Mouse (Mus musculus): Measurements from ENCODE around the gene Nrg3. TPM values are rescaled to one million over a fixed set of nuclear protein-coding genes. Genes with fewer than 3 reads are reported as not detected.

The Nrg3 gene
- polyA plus RNA-seq, 1 experiment from 2014 or later: 0.37 TPM

DNA sequence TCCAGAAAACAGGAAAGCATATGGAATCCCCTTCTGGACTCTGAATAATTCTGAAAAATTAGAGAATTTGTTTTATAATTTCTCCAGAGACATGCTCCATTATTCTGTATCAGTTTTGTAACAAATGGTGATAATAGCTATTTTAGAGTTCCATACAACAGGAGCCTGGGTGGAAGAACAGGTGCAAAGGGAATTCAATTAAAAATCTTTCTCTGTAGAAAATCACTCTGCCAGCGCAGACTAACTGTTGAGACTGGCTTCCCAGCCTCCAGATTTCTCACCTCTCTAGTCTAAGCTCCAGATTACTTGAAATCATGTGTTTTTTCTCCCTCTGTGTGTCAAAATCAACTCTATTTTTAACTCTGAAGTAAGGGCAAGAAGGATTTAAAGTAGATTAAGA lies 625.8 kb downstream of the Nrg3 start:
- H3K36me3 ChIP-seq (replicated peaks): no peaks in the 10 kb centered on the region
- DNase-seq (ENCODE audit: extremely low spot score, low spot score): no peak
- H3K27me3 ChIP-seq (ENCODE audit: poor library complexity, severe bottlenecking): no peaks in the 10 kb centered on the region
- no peaks in the 10 kb centered on the region for H3K4me1 ChIP-seq
- no peaks in the 10 kb centered on the region for H3K9me3 ChIP-seq
- 79% methylated on average over 1 of the region's 1 CpGs for WGBS
- no peak overlapping the region for H3K27ac ChIP-seq
- H3K4me3 ChIP-seq: no peak overlapping the region

DNA sequence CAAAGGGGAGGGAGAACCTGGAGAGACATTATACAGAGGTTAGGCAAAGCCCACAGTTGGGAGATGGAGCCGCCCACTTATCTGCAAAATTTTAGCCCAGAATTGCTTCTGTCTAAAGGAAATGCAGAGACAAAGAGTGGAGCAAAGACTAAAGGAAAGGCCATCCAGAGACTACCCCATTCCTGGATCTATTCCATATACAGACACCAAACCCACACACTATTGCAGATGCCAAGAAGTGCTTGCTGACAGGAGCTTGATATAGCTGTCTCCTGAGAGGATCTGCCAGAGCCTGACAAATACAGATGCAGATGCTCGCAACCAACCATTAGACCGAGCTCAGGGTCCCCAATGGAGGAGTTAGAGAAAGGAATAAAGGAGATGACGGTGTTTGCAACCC lies 637.9 kb downstream of the Nrg3 start:
- WGBS: 93% methylated on average over 4 of the region's 4 CpGs
- DNase-seq (ENCODE audit: extremely low spot score, low spot score): no peak
- Histone ChIP-seq H3K36me3 (replicated peaks) (no peaks in the 10 kb centered on the region), H3K27me3 (ENCODE audit: poor library complexity, severe bottlenecking) (no peaks in the 10 kb centered on the region), H3K27ac (no peak overlapping the region), H3K9me3 (no peaks in the 10 kb centered on the region), H3K4me3 (no peak overlapping the region), H3K4me1 (no peaks in the 10 kb centered on the region)

DNA sequence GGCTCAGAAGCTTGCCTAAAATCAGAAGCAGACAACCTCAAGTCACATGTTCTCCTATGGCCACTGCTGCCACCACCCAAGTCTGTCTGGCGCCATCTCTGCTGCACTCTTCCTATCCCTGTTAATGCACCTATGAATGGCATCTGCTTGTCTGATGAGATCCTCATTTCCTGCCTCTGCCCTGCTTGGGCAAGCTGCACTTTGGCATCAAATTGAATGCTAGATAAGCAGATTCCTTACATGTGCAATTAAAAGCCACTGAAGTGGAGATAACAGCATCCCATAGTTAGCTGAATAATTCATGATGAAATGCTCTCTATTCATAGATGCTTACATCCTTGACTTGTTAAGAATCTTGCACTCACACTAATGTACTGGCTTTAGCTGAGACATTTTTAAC lies 648.0 kb downstream of the Nrg3 start:
- Histone ChIP-seq H3K4me3 (no peak overlapping the region), H3K4me1 (peaks cover 8% of the 10 kb centered on the region), H3K9me3 (no peaks in the 10 kb centered on the region), H3K27ac (no peak overlapping the region), H3K36me3 (replicated peaks) (no peaks in the 10 kb centered on the region), H3K27me3 (ENCODE audit: poor library complexity, severe bottlenecking) (no peaks in the 10 kb centered on the region)
- no peak for DNase-seq (ENCODE audit: extremely low spot score, low spot score)
- 83% methylated on average over 1 of the region's 1 CpGs for whole genome bisulfite sequencing

DNA sequence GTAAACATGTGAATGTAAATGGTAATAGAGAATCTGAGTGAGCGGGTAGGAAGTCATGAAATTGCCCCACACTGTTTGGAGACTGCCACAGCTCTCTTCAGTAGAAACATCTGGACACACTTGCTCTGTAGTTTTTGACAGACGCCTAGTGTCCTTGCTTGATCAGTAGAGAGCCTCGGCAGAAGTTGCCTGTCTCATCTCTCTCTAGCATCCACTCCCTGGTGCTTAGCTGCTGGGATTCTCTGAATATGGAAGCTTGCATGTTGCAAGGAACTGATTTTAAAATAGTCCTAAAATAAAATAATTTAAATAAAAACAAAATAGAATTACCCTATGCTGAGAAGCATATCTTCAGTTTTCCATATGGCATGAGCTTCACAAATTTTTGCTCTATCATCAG lies 675.9 kb downstream of the Nrg3 start:
- WGBS: 89% methylated on average over 3 of the region's 3 CpGs
- H3K27ac ChIP-seq: no peak overlapping the region
- DNase-seq (ENCODE audit: extremely low spot score, low spot score): no peak
- no peaks in the 10 kb centered on the region for H3K27me3 ChIP-seq (ENCODE audit: poor library complexity, severe bottlenecking)
- no peaks in the 10 kb centered on the region for H3K36me3 ChIP-seq (replicated peaks)
- no peaks in the 10 kb centered on the region for H3K4me1 ChIP-seq
- H3K9me3 ChIP-seq: no peaks in the 10 kb centered on the region
- no peak overlapping the region for H3K4me3 ChIP-seq

DNA sequence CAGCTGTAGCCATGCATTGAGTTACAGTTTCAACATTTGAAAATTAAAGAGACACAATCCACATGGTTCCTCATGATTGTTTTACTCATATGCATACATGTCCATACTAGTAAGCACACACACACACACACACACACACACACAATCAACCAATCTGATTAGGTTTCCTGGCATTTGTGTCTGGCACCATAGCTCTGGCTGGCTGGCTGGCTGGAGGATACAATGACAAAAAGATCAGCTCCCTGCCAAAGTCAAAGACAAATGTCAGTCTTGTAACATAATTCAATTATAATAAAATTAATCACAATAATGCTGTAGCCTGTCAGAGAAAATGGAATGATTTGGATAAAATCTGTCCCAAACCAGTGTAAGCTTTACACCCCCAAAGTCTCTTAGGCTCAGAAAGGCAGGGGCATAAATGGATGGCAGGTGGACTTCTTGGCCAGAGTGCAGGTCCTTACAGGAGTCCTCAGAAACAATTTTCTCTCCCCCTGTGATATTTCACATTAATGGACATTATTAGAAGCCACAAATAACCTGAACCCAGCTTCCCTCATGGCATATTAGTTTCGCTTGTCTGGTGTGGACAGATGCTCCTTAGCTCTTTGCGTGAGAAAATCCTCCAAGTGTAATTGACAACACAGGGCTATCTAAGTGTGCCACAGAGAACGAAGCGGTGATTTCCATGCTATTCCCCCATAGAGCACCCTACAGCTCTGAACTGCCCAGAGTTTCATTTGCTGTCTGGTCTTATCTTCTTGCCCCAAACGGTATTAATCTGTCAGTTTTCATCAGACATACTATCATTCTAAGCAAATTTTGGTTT lies 697.4 kb downstream of the Nrg3 start:
- 92% methylated on average over 5 of the region's 5 CpGs for WGBS
- Histone ChIP-seq H3K27ac (no peak overlapping the region), H3K4me1 (no peaks in the 10 kb centered on the region), H3K27me3 (ENCODE audit: poor library complexity, severe bottlenecking) (no peaks in the 10 kb centered on the region), H3K4me3 (no peak overlapping the region), H3K9me3 (no peaks in the 10 kb centered on the region), H3K36me3 (replicated peaks) (no peaks in the 10 kb centered on the region)
- no peak for DNase-seq (ENCODE audit: extremely low spot score, low spot score)

DNA sequence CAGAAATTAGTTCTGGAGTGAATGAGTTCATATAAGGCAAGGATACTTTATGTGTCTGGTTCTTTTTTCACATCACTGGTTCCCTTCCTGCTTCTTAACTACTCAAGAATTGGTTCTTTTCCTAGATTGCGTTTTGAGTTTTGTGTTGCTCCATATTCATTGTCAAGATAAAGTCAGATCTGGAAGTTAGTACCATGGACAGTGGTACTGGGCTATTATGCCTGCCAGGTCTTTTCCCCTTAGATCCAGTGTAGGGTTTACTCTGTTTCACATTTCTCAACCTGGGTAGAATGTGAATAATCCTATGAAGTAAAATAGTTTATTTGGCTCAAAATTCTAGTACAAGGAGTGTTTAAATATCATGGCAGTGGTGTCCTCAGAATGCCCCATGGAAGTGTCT lies 698.1 kb downstream of the Nrg3 start:
- no peaks in the 10 kb centered on the region for H3K27me3 ChIP-seq (ENCODE audit: poor library complexity, severe bottlenecking)
- H3K36me3 ChIP-seq (replicated peaks): no peaks in the 10 kb centered on the region
- 71% methylated on average over 1 of the region's 1 CpGs for WGBS
- H3K4me1 ChIP-seq: no peaks in the 10 kb centered on the region
- no peaks in the 10 kb centered on the region for H3K9me3 ChIP-seq
- no peak overlapping the region for H3K27ac ChIP-seq
- H3K4me3 ChIP-seq: no peak overlapping the region
- no peak for DNase-seq (ENCODE audit: extremely low spot score, low spot score)

DNA sequence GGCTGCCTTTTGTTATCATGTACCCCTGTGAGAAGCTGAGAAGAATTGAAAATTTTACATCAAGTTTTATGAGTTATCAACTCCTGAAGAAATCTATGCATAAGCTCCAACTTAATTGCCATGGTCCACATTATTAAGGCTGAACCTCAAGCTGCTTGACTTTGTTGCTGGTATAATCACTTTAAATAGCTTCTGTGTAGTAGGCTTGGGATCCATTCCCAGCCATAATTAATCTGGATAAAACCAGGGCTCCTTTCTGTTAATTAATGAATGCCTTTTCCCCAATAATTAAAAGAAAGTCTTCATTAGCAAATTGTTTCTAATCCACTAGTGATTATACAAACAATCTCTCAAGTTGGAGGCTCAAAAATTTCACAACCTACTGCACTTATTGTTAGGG lies 742.4 kb downstream of the Nrg3 start:
- no peak overlapping the region for H3K4me3 ChIP-seq
- no peaks in the 10 kb centered on the region for H3K27me3 ChIP-seq (ENCODE audit: poor library complexity, severe bottlenecking)
- no peak overlapping the region for H3K27ac ChIP-seq
- H3K4me1 ChIP-seq: no peaks in the 10 kb centered on the region
- no peaks in the 10 kb centered on the region for H3K36me3 ChIP-seq (replicated peaks)
- DNase-seq (ENCODE audit: extremely low spot score, low spot score): no peak
- H3K9me3 ChIP-seq: no peaks in the 10 kb centered on the region

DNA sequence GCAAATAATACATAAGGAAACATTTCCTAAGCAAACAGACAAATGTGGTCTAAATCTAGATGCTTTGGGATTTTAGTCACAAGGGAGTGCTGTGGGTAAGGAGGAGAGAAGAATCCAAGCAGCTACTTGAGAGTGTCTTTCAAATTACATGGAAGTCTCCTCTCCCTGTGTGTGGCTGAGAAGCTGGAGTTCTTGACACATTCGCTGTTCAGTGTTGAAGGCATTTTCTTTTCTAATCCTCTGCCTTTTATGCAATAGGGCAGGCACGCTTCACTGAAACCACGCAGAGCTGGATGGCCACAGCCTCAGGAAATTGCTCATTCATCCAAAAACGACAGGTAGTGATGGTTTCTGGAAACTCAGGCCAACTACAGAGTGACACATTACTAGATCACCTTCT lies 769.0 kb downstream of the Nrg3 start:
- Histone ChIP-seq H3K9me3 (no peaks in the 10 kb centered on the region), H3K27ac (no peak overlapping the region), H3K27me3 (ENCODE audit: poor library complexity, severe bottlenecking) (no peaks in the 10 kb centered on the region), H3K36me3 (replicated peaks) (no peaks in the 10 kb centered on the region), H3K4me3 (no peak overlapping the region), H3K4me1 (peaks cover 18% of the 10 kb centered on the region)
- no peak for DNase-seq (ENCODE audit: extremely low spot score, low spot score)
- WGBS: 17% methylated on average over 4 of the region's 4 CpGs

DNA sequence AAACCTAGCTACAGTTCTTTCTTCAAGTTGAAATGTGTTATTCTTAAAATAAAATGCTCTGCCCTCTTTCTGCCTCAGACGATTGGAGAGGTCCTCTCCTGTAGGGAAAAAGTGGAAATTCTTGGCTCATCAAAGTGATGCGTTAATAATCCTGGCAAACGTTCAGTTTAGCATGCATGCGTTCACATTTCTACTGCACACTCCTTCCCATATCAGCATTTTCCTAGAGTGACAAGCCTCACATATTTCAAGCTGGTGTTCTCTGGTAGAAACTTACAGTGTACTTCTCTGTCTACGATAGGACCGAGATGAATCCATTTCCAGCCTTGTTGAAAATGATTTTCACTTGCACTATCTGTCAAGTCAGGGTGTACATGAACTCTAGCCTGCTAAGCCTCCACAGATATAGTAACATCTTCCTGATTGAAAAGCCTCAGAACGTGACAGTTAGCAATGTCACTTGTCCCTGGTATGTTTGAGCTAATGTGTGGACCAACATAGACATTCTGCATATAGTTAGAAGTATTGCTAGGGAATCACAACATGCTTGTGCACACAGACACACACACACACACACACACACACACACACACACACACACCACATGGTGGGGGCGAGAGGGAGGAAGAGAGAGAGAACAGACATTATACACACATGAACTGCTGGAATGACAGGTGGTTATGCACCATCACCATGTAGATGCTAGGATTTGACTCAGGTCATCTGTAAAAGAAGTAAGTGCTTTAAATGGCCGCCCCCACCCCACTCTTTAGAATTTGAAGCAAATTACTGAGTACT lies 770.1 kb downstream of the Nrg3 start:
- DNase-seq (ENCODE audit: extremely low spot score, low spot score): no peak
- 84% methylated on average over 9 of the region's 9 CpGs for WGBS
- no peaks in the 10 kb centered on the region for H3K27me3 ChIP-seq (ENCODE audit: poor library complexity, severe bottlenecking)
- peaks cover 18% of the 10 kb centered on the region for H3K4me1 ChIP-seq
- no peak overlapping the region for H3K27ac ChIP-seq
- H3K4me3 ChIP-seq: no peak overlapping the region
- no peaks in the 10 kb centered on the region for H3K9me3 ChIP-seq
- H3K36me3 ChIP-seq (replicated peaks): no peaks in the 10 kb centered on the region

DNA sequence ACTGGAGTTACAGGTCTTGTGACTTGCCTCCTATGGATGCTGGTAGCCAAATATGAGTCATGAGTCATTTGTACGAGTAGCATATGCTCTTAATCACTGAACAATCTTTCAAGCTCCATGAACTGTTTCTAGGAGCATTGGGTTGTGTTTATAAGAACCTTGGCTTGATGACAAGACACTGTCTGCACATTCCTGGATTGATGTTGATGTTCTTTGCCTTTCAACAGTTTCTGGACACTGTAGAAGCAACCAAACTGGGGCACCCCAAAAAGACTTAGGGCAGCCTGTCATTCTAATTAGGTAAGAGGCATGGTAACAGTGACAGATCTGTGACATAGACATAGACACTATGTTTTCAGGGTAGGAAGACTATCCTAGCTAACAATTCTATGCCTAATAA lies 771.5 kb downstream of the Nrg3 start:
- DNase-seq (ENCODE audit: extremely low spot score, low spot score): no peak
- Histone ChIP-seq H3K4me3 (no peak overlapping the region), H3K4me1 (peaks cover 18% of the 10 kb centered on the region), H3K9me3 (no peaks in the 10 kb centered on the region), H3K27ac (no peak overlapping the region), H3K27me3 (ENCODE audit: poor library complexity, severe bottlenecking) (no peaks in the 10 kb centered on the region), H3K36me3 (replicated peaks) (no peaks in the 10 kb centered on the region)
- 87% methylated on average over 1 of the region's 1 CpGs for WGBS

DNA sequence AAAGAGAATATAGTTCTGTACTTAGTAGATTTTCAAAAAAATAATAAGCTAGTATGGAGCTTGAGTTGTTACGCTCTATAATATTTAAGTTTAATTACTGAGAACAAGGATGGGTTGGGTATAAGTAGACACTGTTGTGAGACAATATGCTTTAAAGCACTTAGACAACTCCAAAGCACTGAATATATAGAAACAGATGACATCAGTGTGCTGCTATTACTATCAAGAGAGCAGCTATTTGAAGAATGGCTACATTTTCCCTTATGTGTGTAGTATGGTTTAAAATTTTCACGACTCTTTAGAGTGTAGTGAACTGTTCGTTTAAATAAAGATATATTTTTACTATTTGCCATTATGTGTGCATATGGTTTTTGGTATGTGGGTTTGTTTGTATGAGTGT lies 771.9 kb downstream of the Nrg3 start:
- no peak overlapping the region for H3K4me3 ChIP-seq
- H3K27me3 ChIP-seq (ENCODE audit: poor library complexity, severe bottlenecking): no peaks in the 10 kb centered on the region
- peaks cover 18% of the 10 kb centered on the region for H3K4me1 ChIP-seq
- H3K27ac ChIP-seq: no peak overlapping the region
- no peaks in the 10 kb centered on the region for H3K36me3 ChIP-seq (replicated peaks)
- H3K9me3 ChIP-seq: no peaks in the 10 kb centered on the region
- DNase-seq (ENCODE audit: extremely low spot score, low spot score): no peak
- 91% methylated on average over 3 of the region's 3 CpGs for WGBS

DNA sequence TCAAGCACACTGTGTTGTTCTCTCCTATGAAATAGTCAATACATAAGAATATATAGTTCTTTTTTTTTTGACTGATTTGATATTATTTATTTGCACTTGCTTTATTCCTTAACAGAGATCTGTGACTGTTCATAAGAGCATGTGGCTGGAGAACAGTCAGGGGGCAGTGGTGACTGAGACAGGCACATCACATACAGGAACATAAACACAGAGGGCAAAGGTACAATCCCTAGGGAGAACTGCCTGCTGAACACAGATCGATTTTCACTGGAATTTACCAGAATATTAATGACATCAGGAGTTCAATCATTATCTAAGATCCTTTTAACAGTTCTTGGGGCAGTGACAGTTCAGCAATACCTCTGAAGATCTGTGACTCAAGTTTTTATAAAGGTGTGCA lies 812.9 kb downstream of the Nrg3 start:
- H3K9me3 ChIP-seq: no peaks in the 10 kb centered on the region
- no peaks in the 10 kb centered on the region for H3K36me3 ChIP-seq (replicated peaks)
- H3K27ac ChIP-seq: no peak overlapping the region
- no peaks in the 10 kb centered on the region for H3K27me3 ChIP-seq (ENCODE audit: poor library complexity, severe bottlenecking)
- H3K4me1 ChIP-seq: no peaks in the 10 kb centered on the region
- WGBS: 74% methylated on average over 1 of the region's 1 CpGs
- DNase-seq (ENCODE audit: extremely low spot score, low spot score): no peak
- H3K4me3 ChIP-seq: no peak overlapping the region

DNA sequence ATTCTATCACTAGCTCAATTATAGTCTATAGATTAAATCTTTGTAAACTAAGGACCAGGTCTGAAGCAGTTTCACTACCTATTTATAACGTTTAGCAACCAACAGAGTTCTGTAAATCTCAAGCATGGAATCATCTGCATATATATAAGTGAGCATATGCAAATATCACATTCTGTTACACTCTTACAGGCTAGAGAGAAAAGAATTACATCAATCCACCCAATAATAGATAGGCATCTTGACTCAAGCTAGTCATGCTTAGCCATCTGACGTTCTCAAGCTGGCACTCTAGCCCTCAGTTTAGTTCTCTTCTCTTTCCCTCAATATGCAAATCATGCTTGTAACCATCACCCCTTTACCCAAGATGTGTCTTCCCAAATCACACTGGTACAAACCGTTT lies 835.8 kb downstream of the Nrg3 start:
- Histone ChIP-seq H3K4me1 (no peaks in the 10 kb centered on the region), H3K27me3 (ENCODE audit: poor library complexity, severe bottlenecking) (no peaks in the 10 kb centered on the region), H3K36me3 (replicated peaks) (no peaks in the 10 kb centered on the region), H3K9me3 (no peaks in the 10 kb centered on the region), H3K4me3 (no peak overlapping the region), H3K27ac (no peak overlapping the region)
- WGBS: 82% methylated on average over 3 of the region's 3 CpGs
- no peak for DNase-seq (ENCODE audit: extremely low spot score, low spot score)

All from forebrain, embryonic 10.5 days (tissue).